In the genomic region with DNA sequence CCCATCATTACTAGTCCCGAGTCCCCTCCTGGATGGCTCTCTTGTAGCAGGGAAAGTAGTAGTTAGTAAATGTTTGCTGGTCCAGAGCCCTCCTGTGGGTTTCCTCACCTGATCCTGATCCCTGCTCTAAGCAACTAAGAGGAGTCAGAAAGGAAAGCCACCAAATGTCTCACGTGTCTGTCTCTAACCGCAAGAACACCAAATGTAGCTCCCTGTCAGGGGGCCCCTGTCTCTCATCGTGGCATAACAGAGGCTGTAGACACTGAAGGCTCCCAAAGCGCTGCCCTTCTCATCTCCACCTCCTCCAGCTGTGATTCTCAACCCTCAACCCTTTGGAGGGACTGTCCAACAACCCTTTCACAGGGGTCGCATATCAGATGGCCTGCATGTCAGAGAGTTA, we compare ENCODE assay signal across 14 mouse cellular contexts. TPM values are rescaled to one million over a fixed set of nuclear protein-coding genes. Genes with fewer than 3 reads are reported as not detected.
DNase-seq lines count a peak whose midpoint lies in the region; ATAC-seq lines count a peak whose summit lies in the region.
"Had no signal": no experiment of that assay in that cellular context is flagged by ENCODE, and none has a peak within 500 bp of the region (broad histone marks: within the 10 kb centered on the region; RNA-seq: fewer than 3 reads in every experiment).

No protein-coding gene starts in this region.

- no peaks in the 10 kb centered on the region for H3K36me3 ChIP-seq in heart, embryonic 14.5 days (ENCODE audit: control insufficient read depth, insufficient read depth, low read length)
- peaks cover 7% of the 10 kb centered on the region for H3K36me3 ChIP-seq in megakaryocyte, embryonic 14.5 days (replicated peaks; ENCODE audit: low read length)
- H3K36me3 ChIP-seq in limb, embryonic 15.5 days = no peaks in the 10 kb centered on the region
- H3K36me3 ChIP-seq: neural tube, embryonic 15.5 days had no signal

- H3K27me3 ChIP-seq in heart, embryonic 14.5 days (ENCODE audit: control insufficient read depth, insufficient read depth, low read length) = no peaks in the 10 kb centered on the region
- no peaks in the 10 kb centered on the region for H3K27me3 ChIP-seq in megakaryocyte, embryonic 14.5 days (replicated peaks)
- no peaks in the 10 kb centered on the region for H3K27me3 ChIP-seq in limb, embryonic 15.5 days

- WGBS in heart, embryonic 14.5 days = 36% methylated on average over 6 of the region's 6 CpGs
- WGBS in limb, embryonic 15.5 days = 47% methylated on average over 6 of the region's 6 CpGs

- no peaks in the 10 kb centered on the region for H3K9me3 ChIP-seq in heart, embryonic 14.5 days (ENCODE audit: control insufficient read depth, low read length)
- no peaks in the 10 kb centered on the region for H3K9me3 ChIP-seq in megakaryocyte, embryonic 14.5 days
- H3K9me3 ChIP-seq in limb, embryonic 15.5 days = no peaks in the 10 kb centered on the region
- H3K9me3 ChIP-seq: neural tube, embryonic 15.5 days had no signal

- no peak for ATAC-seq in heart, embryonic 14.5 days (ENCODE audit: insufficient number of reproducible peaks, insufficient read depth, low FRiP score, low read depth)
- ATAC-seq in megakaryocyte, adult 5-6 weeks (ENCODE audit: poor library complexity, severe bottlenecking) = no peak
- no peak for ATAC-seq in limb, embryonic 15.5 days (ENCODE audit: insufficient number of reproducible peaks, low FRiP score, low TSS enrichment, low read depth)
- ATAC-seq: forebrain, embryonic 14.5 days had no signal

- peak overlapping the region; percentile 22; the same call in 1 of the 2 replicates for H3K9ac ChIP-seq in heart, embryonic 14.5 days (ENCODE audit: low read length)
- no peak overlapping the region for H3K9ac ChIP-seq in limb, embryonic 15.5 days
- H3K9ac ChIP-seq: neural tube, embryonic 15.5 days had no signal

- H3K4me2 ChIP-seq in heart, embryonic 14.5 days (ENCODE audit: low read length) = no peak overlapping the region
- 0 out of 2 replicates have a peak overlapping the region, but pooled peaks have one; percentile 1 for H3K4me2 ChIP-seq in limb, embryonic 15.5 days

- H3K4me3 ChIP-seq in heart, embryonic 14.5 days (ENCODE audit: control insufficient read depth in 1 of 2, insufficient read depth in 1 of 2, low read depth in 1 of 2, low read length in 2 of 2) = no peak overlapping the region
- H3K4me3 ChIP-seq in megakaryocyte, embryonic 14.5 days (replicated peaks) = peak overlapping the region; percentile 16
- no peak overlapping the region for H3K4me3 ChIP-seq in limb, embryonic 15.5 days
- H3K4me3 ChIP-seq: gastrocnemius, adult 2 months; left cerebral cortex, adult 2 months; neural tube, embryonic 15.5 days had no signal

- no peak overlapping the region for H3K27ac ChIP-seq in heart, embryonic 14.5 days (replicated peaks in 1 of 2; ENCODE audit: control insufficient read depth in 1 of 2, insufficient read depth in 1 of 2, low read depth in 2 of 2, low read length in 2 of 2)
- H3K27ac ChIP-seq in limb, embryonic 15.5 days = no peak overlapping the region
- H3K27ac ChIP-seq: left cerebral cortex, adult 2 months; neural tube, embryonic 15.5 days had no signal

- no peak for DNase-seq in heart, adult 11 months
- peak; percentile 59 for DNase-seq in thymus, postnatal 4 days
- DNase-seq in layer of hippocampus, postnatal 25 days (ENCODE audit: extremely low spot score in 1 of 2, low spot score in 1 of 2) = no peak
- DNase-seq: adrenal gland, postnatal 14 days; cerebellum, adult 2 months; gastrocnemius, adult 2 months; retina, postnatal 1 day had no signal

- H3K4me1 ChIP-seq in heart, embryonic 14.5 days (ENCODE audit: control insufficient read depth in 2 of 2, insufficient read depth in 2 of 2, low read length in 2 of 2) = peaks cover 25 to 27% of the 10 kb centered on the region in 2 experiments
- peaks cover 74% of the 10 kb centered on the region for H3K4me1 ChIP-seq in megakaryocyte, embryonic 14.5 days
- H3K4me1 ChIP-seq in limb, embryonic 15.5 days = peaks cover 37% of the 10 kb centered on the region

RNA-seq across cellular contexts. Expression of gene Vegfa, which starts 1.9 kb away (rescaled TPM):
- polyA plus RNA-seq in heart, embryonic 14.5 days (2014; fragmentation: Nextera tagmentation; extraction: Ambion mirVana) = 8.1 and 8.3 TPM in 2 replicates
- 48.1 and 103 TPM in 2 replicates for polyA plus RNA-seq in megakaryocyte, embryonic 14.5 days (2012; ENCODE audit: insufficient read depth, low replicate concordance)
- 5.6 and 9.1 TPM in 2 replicates for total RNA-seq in megakaryocyte, adult 5-6 weeks (2015)
- 4.8 and 11.4 TPM in 2 replicates for total RNA-seq in megakaryocyte, adult 5-6 weeks (2017)
- 4.1 and 5.0 TPM in 2 replicates for polyA plus RNA-seq in limb, embryonic 15.5 days (2015; fragmentation: Nextera tagmentation; extraction: Ambion mirVana)
- total RNA-seq in layer of hippocampus, postnatal 25 days (2021) = 10 to 100 TPM; 56.3 to 62.8 TPM
